Mouse (Mus musculus) hindbrain, embryonic 10.5 days (tissue): Measurements from ENCODE around the gene Gm29735. TPM values are rescaled to one million over a fixed set of nuclear protein-coding genes. Genes with fewer than 3 reads are reported as not detected.
"Not testable (repeated sequence)": the region's sequence is repeated elsewhere in the genome, so short reads cannot be mapped to it uniquely, and the experiment has no call there.

ENCODE experiments used
- DNase-seq: peaks from one replicate; pipeline ENCODE4 v3.0.0-alpha.2; 2017; ENCODE audit warnings: low spot score
- H3K27ac ChIP-seq: fragments of 300-500 bp; sonication (generic); 2 replicates; pipeline ENCODE4 v1.5.1; 2016; ENCODE audit warnings: mild to moderate bottlenecking, moderate library complexity
- H3K27me3 ChIP-seq: fragments of 300-500 bp; sonication (generic); 2 replicates; pipeline ENCODE4 v1.6.1; 2016; ENCODE audit warnings: mild to moderate bottlenecking; ENCODE audit not compliant: poor library complexity, insufficient read depth, severe bottlenecking
- H3K36me3 ChIP-seq: fragments of 300-500 bp; sonication (generic); 2 replicates; pipeline ENCODE4 v1.6.1; 2016; ENCODE audit warnings: mild to moderate bottlenecking, moderate library complexity
- H3K4me1 ChIP-seq: fragments of 300-500 bp; sonication (generic); replicated peaks from 2 replicates; pipeline ENCODE4 v1.6.1; 2016; ENCODE audit warnings: mild to moderate bottlenecking
- H3K4me3 ChIP-seq: fragments of 300-500 bp; sonication (generic); 2 replicates; pipeline ENCODE4 v1.5.1; 2016; ENCODE audit warnings: mild to moderate bottlenecking, moderate library complexity
- H3K9me3 ChIP-seq: fragments of 300-500 bp; sonication (generic); 2 replicates; pipeline ENCODE4 v1.6.1; 2016; ENCODE audit warnings: mild to moderate bottlenecking, moderate library complexity
- WGBS: fragments of 180-500 bp; shearing (Covaris S2); methylation state at CpG from one replicate; pipeline ENCODE4 v1.1.7; 2016; 5-methylcytosine and 5-hydroxymethylcytosine counted together
- polyA plus RNA-seq: library from polyadenylated mRNA; unstranded; fragments of >200 nt; fragmentation: Nextera tagmentation; extraction: Ambion mirVana; gene quantifications from 2 replicates; pipeline ENCODE4 v1.2.1, GENCODE M21; 2016

Gene Gm29735
- polyA plus RNA-seq, 1 experiment from 2014 or later = not detected

DNA sequence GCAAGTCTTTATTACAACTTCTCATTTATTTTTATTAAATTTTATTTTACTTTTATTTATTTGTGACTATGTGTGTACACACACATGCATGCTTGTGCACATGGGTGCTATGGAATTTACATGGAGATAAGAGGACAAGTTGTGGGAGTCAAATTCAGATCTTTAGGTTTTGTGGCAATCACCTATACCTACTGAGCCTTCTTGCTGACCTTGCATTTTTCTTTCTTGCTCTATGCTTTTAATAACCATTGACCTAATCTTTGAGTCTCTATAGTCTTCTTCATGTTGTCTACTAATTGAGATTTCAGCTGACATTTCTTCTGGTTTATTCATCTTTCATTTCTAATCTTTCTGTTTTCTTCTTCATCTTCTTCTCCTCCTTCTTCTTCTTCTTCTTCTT lies 8.3 kb downstream of the Gm29735 start:
- H3K36me3 ChIP-seq = no peaks in the 10 kb centered on the region
- H3K4me3 ChIP-seq = no peak overlapping the region
- H3K4me1 ChIP-seq = no peaks in the 10 kb centered on the region
- H3K9me3 ChIP-seq = no peaks in the 10 kb centered on the region
- no peak overlapping the region for H3K27ac ChIP-seq
- H3K27me3 ChIP-seq = no peaks in the 10 kb centered on the region; the same call in 1 of the 2 replicates
- no peak for DNase-seq

DNA sequence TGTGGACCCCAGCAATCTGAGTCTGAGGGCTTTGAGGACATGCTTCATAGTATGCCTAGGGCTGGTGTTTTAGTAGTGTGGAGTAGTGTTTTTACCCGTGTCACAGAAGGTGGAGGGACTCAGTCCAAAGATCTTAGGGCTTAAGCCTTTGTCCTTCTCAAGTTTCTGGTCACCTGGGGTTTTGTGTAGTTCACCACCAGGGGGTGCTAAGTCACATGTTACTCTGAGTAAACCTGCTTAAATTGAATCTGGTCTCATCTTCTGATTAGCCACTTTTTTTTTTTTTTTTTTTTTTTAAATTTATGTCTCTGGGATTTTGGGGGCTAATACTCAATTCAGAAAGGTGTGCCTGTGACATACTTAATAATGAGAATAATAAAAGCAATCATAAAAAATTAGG lies 10.9 kb downstream of the Gm29735 start:
- Histone ChIP-seq H3K4me1 (no peaks in the 10 kb centered on the region), H3K4me3 (no peak overlapping the region), H3K36me3 (no peaks in the 10 kb centered on the region), H3K27ac (no peak overlapping the region), H3K27me3 (no peaks in the 10 kb centered on the region; the same call in 1 of the 2 replicates), H3K9me3 (no peaks in the 10 kb centered on the region)
- peak; percentile 40 for DNase-seq
- WGBS = 6% methylated on average over 1 of the region's 1 CpGs

DNA sequence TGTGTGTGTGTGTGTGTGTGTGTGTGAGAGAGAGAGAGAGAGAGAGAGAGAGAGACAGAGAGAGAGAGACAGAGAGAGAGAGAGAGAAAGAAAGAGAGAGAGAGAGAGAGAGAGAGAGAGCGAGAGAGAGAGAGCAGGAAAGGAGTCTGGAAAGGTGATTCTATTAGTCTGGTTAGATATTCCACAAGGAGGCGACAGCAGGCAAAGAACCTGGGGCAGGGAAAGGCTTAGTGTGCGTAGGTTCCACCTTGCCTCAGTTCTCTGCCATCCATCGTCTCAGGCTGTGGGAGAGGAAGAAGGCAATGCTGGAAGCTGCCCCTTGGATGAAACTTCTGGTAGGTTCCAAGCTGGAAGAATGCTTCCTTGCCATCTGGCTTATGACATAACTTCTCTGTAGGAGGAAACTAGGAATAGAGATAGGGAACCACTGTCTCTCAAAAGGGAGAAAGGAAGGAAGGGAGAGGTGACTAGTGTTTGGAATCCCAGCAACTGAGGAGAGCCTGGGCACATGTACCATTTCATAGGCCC lies 11.4 kb downstream of the Gm29735 start:
- Histone ChIP-seq H3K27me3 (no peaks in the 10 kb centered on the region; the same call in 1 of the 2 replicates), H3K36me3 (no peaks in the 10 kb centered on the region), H3K4me1 (no peaks in the 10 kb centered on the region), H3K4me3 (no peak overlapping the region), H3K9me3 (no peaks in the 10 kb centered on the region), H3K27ac (no peak overlapping the region)
- WGBS = 57% methylated on average over 4 of the region's 4 CpGs
- no peak for DNase-seq

DNA sequence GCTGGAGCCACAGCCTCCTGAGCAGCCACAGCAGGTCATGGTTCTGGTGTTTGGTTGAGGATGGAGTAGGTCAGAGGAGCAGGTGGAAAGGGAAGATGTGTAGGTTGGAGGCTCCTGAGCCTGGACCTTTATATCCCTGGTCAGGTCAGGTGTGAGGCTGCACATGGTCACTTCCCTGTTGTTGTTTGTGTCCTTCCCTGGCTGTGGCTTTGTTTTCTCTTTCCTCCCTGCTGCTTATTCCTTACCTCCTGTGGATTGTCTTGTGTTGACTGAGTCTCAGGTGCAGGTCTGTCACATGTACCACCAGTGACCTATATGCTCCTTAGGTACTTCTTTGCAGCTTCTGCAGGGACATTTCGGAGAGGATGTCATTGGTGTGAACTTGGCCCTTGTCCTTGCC lies 12.4 kb downstream of the Gm29735 start, which contains the start of gene Gm45337:
Gene Gm45337 (minus strand): TSS at position 101 of the 400 bp plus-strand sequence.
- Histone ChIP-seq H3K4me3 (no peak within 1 kb of the TSS), H3K4me1 (no peaks in the 10 kb centered on the region), H3K36me3 (no peaks in the 10 kb centered on the region), H3K27me3 (no peaks in the 10 kb centered on the region; the same call in 1 of the 2 replicates), H3K27ac (no peak within 1 kb of the TSS), H3K9me3 (no peaks in the 10 kb centered on the region)
- DNase-seq = no peak
- 78% methylated on average over 1 of the region's 1 CpGs for WGBS

DNA sequence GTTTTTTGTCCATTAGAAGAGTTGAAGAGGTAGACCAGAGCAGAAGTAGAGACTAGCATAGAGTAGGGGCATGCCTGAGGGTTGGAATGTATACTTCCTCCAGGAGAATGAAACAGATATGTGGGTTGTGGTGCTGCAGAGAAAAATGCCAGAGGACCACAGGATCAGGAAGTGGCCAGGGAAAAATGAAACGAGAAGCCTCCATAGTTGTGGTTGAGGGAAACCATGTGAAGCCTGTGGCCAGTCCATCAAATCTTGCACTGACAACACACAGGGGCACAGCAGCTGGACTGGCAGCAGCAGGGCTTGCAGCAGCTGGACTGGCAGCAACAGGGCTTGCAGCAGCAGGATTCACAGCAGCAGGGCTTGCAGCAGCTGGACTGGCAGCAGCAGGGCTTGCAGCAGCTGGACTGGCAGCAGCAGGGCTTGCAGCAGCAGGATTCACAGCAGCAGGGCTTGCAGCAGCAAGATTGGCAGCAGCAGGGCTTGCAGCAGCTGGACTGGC lies 13.4 kb downstream of the Gm29735 start:
- not testable (repeated sequence) for H3K36me3 ChIP-seq, H3K27ac ChIP-seq, H3K4me3 ChIP-seq, H3K4me1 ChIP-seq, H3K9me3 ChIP-seq, H3K27me3 ChIP-seq, DNase-seq
- 47% methylated on average over 1 of the region's 1 CpGs for WGBS

DNA sequence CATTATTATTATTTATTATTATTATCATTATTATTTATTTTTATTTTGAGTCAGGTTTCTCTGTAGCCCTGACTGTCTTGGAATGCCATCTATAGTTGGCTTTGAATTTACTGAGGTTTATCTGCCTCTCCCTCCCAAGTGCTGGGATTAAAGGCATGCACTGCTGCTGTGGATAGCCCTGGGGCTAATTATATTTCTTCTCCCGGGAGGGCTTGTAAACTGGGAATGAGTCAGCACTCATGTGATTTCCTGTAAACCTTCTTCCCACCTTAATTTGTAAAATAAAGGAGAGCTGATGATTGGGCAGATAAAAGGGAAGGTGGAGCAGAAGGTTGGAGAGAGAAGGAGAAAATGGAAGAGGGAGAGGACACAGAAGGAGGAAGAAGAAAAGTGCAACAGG lies 16.2 kb downstream of the Gm29735 start:
- Histone ChIP-seq H3K9me3 (no peaks in the 10 kb centered on the region), H3K4me1 (no peaks in the 10 kb centered on the region), H3K36me3 (no peaks in the 10 kb centered on the region), H3K27ac (no peak overlapping the region), H3K4me3 (no peak overlapping the region), H3K27me3 (no peaks in the 10 kb centered on the region; the same call in 1 of the 2 replicates)
- WGBS = 61% methylated on average over 1 of the region's 1 CpGs
- no peak for DNase-seq

DNA sequence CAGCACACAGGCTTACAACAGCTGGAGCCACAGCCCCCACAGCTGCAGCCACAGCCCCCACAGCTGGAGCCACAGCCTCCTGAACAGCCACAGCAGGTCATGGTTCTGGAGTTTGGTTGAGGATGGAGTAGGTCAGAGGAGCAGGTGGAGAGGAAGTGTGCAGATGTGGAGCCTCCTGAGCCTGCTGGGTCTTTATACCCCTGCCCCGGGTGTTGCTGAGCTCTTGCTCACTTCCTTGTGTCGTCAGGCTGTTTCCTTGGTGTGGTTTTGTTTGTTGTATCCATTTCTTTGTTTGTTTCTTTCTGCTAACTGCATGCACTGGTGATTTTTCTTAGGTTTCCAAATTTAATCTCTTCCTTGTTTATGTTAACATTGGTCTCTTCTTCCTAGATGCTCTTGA lies 21.0 kb downstream of the Gm29735 start, which contains the start of gene Gm39115:
Gene Gm39115 (minus strand): TSS at position 101 of the 400 bp plus-strand sequence.
- H3K36me3 ChIP-seq, DNase-seq: not testable (repeated sequence)
- WGBS = 49% methylated on average over 2 of the region's 2 CpGs

DNA sequence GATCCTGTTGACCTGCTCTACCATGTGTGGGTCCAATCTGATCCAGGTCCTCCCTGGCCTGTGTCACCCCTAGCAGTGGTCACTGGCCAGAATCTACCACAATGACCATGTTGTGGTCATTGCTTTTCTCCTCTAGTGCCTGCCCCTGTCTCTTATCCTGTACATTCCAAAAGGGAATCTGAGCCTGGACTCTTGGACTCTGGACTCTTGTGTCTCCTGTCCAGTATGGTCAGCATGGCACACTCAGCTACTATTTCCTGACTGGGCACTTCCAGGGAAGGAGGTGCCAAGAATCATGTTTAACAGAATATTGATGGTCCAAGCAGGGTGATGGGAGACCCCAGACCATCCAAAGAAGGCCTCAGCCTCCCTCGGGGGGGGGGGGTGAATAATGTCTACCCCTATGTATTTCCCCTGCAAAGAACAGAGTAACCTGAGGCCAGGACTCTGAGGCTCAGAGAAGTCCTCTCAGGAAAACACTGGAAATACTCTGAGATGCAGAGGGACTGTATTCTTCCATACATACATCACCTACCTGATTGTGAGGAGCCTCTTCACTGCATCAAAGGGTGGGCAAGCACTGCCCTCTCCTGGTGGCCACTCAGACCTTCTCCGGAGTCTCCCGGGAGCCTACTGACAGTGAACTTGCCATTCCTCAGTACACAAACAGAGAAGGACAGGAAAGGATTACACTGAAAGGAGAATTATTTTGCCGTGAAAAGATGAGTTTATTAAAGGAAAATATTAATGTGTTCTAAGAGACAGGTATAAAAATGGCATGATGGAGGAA lies 22.5 kb downstream of the Gm29735 start:
- Histone ChIP-seq H3K9me3 (no peaks in the 10 kb centered on the region), H3K4me1 (no peaks in the 10 kb centered on the region)
- 61% methylated on average over 4 of the region's 4 CpGs for WGBS

More for the DNA sequence above, 21.0 kb downstream of the Gm29735 start, which contains the start of gene Gm39115:
- not testable (repeated sequence) for H3K4me3 ChIP-seq, H3K27me3 ChIP-seq, H3K27ac ChIP-seq, H3K9me3 ChIP-seq, H3K4me1 ChIP-seq

DNA sequence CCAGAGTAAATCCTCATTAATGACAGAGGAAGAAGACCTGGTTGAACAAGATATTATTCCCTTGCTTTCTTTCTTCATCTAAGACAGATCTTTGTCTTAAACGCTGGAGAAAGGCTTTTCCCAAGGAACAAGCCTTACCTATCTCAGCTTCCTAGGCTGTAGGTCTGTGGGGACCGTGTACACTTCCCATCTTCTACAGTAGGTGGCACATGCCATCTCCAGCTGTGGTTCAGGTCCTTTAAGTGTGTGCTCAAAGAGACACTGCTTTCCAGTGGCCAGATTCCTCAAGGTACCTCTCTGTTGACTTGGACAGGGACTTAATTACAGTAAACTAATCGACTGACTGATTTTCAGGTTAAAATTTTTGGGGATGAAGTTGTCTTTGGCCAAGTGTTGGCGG lies 28.1 kb downstream of the Gm29735 start:
- Histone ChIP-seq H3K9me3 (no peaks in the 10 kb centered on the region), H3K4me3 (no peak overlapping the region), H3K27me3 (no peaks in the 10 kb centered on the region), H3K36me3 (no peaks in the 10 kb centered on the region), H3K4me1 (no peaks in the 10 kb centered on the region), H3K27ac (no peak overlapping the region)
- DNase-seq = no peak
- WGBS = 62% methylated on average over 4 of the region's 4 CpGs

More for the DNA sequence above, 22.5 kb downstream of the Gm29735 start:
- DNase-seq = no peak
- no peaks in the 10 kb centered on the region for H3K36me3 ChIP-seq
- H3K27me3 ChIP-seq = no peaks in the 10 kb centered on the region
- H3K4me3 ChIP-seq = no peak overlapping the region
- H3K27ac ChIP-seq = no peak overlapping the region

DNA sequence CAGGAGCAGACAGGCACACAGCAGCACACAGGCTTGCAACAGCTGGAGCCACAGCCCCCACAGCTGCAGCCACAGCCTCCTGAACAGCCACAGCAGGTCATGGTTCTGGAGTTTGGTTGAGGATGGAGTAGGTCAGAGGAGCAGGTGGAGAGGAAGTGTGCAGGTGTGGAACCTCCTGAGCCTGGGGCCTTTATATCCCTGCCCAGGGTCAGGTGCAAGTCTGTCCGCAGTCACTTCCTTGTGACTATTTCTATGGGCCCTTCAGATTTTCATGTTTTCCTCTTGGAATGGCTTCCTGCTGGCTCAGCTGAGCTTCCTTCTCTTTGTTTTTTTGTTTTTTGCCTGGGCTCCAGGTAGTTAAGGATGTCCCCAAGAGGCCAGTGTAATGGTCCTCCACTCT lies 36.3 kb downstream of the Gm29735 start, which contains the start of gene Gm45618:
Gene Gm45618 (minus strand): TSS at position 101 of the 400 bp plus-strand sequence.
- not testable (repeated sequence) for H3K36me3 ChIP-seq, DNase-seq, H3K27ac ChIP-seq, H3K27me3 ChIP-seq, H3K4me3 ChIP-seq, H3K9me3 ChIP-seq, H3K4me1 ChIP-seq
- 90% methylated on average over 1 of the region's 1 CpGs for WGBS

DNA sequence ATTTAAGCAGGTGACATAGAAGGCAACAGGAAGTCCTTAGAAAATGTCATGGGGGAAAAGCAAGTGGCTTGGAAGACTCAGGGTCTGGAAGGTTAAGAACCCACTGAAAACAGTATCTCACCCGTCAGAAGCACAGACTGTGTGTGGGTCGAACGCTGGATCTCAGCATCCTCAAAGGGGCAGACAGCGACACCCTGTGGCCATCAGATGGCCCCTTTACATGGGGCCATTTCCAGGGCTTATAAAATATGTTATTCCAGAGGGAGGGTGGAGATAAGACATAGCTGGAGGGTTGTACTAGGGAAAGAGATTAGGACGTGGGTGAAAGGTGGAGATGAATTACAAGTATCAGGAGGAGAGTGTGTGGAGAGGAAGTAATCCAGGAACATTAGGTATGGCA lies 37.3 kb downstream of the Gm29735 start:
- Histone ChIP-seq H3K36me3 (no peaks in the 10 kb centered on the region), H3K27ac (no peak overlapping the region), H3K4me1 (no peaks in the 10 kb centered on the region), H3K4me3 (no peak overlapping the region), H3K9me3 (no peaks in the 10 kb centered on the region), H3K27me3 (no peaks in the 10 kb centered on the region)
- DNase-seq = peak; percentile 8
- WGBS = 28% methylated on average over 5 of the region's 5 CpGs
